In the genomic region with DNA sequence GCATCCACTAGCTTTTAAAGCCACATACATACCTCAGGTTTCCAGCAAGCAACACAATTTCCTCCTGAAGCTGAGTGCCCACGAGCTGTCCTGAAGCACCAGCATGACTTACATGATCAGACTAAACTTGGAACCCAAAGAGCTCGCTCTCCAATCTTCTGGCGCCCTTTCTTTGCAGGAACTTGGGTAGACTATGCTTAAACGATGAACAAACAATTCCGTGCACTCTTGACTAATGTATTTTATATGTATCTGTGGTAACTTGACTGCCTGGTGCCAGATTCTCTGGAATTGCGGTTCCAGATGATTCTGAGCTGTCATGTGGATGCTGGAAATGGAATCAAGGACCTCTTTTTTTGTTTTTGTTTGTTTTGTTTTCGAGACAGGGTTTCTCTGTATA, we compare ENCODE assay signal across 9 mouse cellular contexts. TPM values are rescaled to one million over a fixed set of nuclear protein-coding genes. Genes with fewer than 3 reads are reported as not detected.
A peak's percentile ranks its signal among the peaks of the same experiment; 100 is the strongest.
DNase-seq lines count a peak whose midpoint lies in the region; ATAC-seq and TF ChIP-seq lines count a peak whose summit lies in the region.
"Had no signal": no experiment of that assay in that cellular context is flagged by ENCODE, and none has a peak within 500 bp of the region (broad histone marks: within the 10 kb centered on the region; RNA-seq: fewer than 3 reads in every experiment).

No protein-coding gene starts in this region.

- peak overlapping the region; percentile 46 for H3K4me3 ChIP-seq in kidney, postnatal 0 days (replicated peaks; ENCODE audit: low read depth, low read length)
- peak overlapping the region; percentile 79 for H3K4me3 ChIP-seq in embryonic facial prominence, embryonic 10.5 days
- H3K4me3 ChIP-seq in intestine, embryonic 14.5 days (ENCODE audit: low read depth, low read length): peak overlapping the region; percentile 72
- peak overlapping the region; percentile 62 for H3K4me3 ChIP-seq in neural tube, embryonic 12.5 days

- WGBS in kidney, postnatal 0 days: 25% methylated on average over 7 of the region's 7 CpGs
- WGBS in embryonic facial prominence, embryonic 10.5 days: 37% methylated on average over 7 of the region's 7 CpGs
- 31% methylated on average over 7 of the region's 7 CpGs for WGBS in intestine, embryonic 14.5 days
- 35% methylated on average over 7 of the region's 7 CpGs for WGBS in neural tube, embryonic 12.5 days

- DNase-seq in kidney, postnatal 0 days (ENCODE audit: low spot score): no peak
- DNase-seq in kidney, adult 8-10 months: no peak
- no peak for DNase-seq in embryonic facial prominence, embryonic 10.5 days (ENCODE audit: low spot score)
- DNase-seq in intestine, embryonic 14.5 days (ENCODE audit: low spot score): no peak
- no peak for DNase-seq in right cerebral cortex, postnatal 10 days (ENCODE audit: low spot score in 2 of 2)
- DNase-seq in cerebellum, adult 8-10 months: no peak
- no peak for DNase-seq in thymus, postnatal 14 days
- DNase-seq: adrenal gland, postnatal 14 days had no signal

- H3K27ac ChIP-seq in kidney, postnatal 0 days: peak overlapping the region; percentile 86; the same call in 1 of the 2 replicates
- H3K27ac ChIP-seq in embryonic facial prominence, embryonic 10.5 days (replicated peaks): peak overlapping the region; percentile 89
- H3K27ac ChIP-seq in intestine, embryonic 14.5 days (ENCODE audit: low read depth): peak overlapping the region; percentile 84
- no peak overlapping the region for H3K27ac ChIP-seq in neural tube, embryonic 12.5 days

- peak overlapping the region; percentile 93 for H3K4me2 ChIP-seq in kidney, postnatal 0 days (ENCODE audit: low read length)
- peak overlapping the region; percentile 94 for H3K4me2 ChIP-seq in intestine, embryonic 14.5 days (ENCODE audit: low read length)
- peak overlapping the region; percentile 88 for H3K4me2 ChIP-seq in neural tube, embryonic 12.5 days (replicated peaks)

- peak overlapping the region; percentile 75; the same call in 1 of the 2 replicates for H3K9ac ChIP-seq in kidney, postnatal 0 days (ENCODE audit: low read depth, low read length)
- H3K9ac ChIP-seq in intestine, embryonic 14.5 days (ENCODE audit: low read length): peak overlapping the region; percentile 72
- H3K9ac ChIP-seq in neural tube, embryonic 12.5 days: peak overlapping the region; percentile 74

- no peaks in the 10 kb centered on the region for H3K27me3 ChIP-seq in kidney, postnatal 0 days (ENCODE audit: insufficient read depth, low read length)
- H3K27me3 ChIP-seq in embryonic facial prominence, embryonic 10.5 days (replicated peaks; ENCODE audit: low read depth, poor library complexity, severe bottlenecking): no peaks in the 10 kb centered on the region
- H3K27me3 ChIP-seq in intestine, embryonic 14.5 days (replicated peaks; ENCODE audit: control insufficient read depth, insufficient read depth, low read length): no peaks in the 10 kb centered on the region
- H3K27me3 ChIP-seq in neural tube, embryonic 12.5 days (replicated peaks): no peaks in the 10 kb centered on the region

- no peaks in the 10 kb centered on the region for H3K9me3 ChIP-seq in kidney, postnatal 0 days (replicated peaks; ENCODE audit: low read length)
- no peaks in the 10 kb centered on the region for H3K9me3 ChIP-seq in embryonic facial prominence, embryonic 10.5 days
- no peaks in the 10 kb centered on the region for H3K9me3 ChIP-seq in intestine, embryonic 14.5 days (ENCODE audit: control insufficient read depth, low read length)
- no peaks in the 10 kb centered on the region for H3K9me3 ChIP-seq in neural tube, embryonic 12.5 days

- TF ChIP-seq CTCF in kidney, postnatal 0 days (IDR thresholded peaks at IDR 0.05; ENCODE audit: low read depth): no peak

- H3K4me1 ChIP-seq in kidney, postnatal 0 days (replicated peaks; ENCODE audit: insufficient read depth, low read length): peaks cover 10% of the 10 kb centered on the region; the same call in 1 of the 2 replicates
- H3K4me1 ChIP-seq in embryonic facial prominence, embryonic 10.5 days: peaks cover 26% of the 10 kb centered on the region
- peaks cover 12% of the 10 kb centered on the region for H3K4me1 ChIP-seq in intestine, embryonic 14.5 days (replicated peaks; ENCODE audit: control insufficient read depth, insufficient read depth, low read length)
- peaks cover 16% of the 10 kb centered on the region for H3K4me1 ChIP-seq in neural tube, embryonic 12.5 days

- no peak for ATAC-seq in kidney, postnatal 0 days (replicated peaks; ENCODE audit: low FRiP score, low read depth)
- ATAC-seq in intestine, embryonic 14.5 days (replicated peaks; ENCODE audit: low FRiP score, low TSS enrichment, low read depth): no peak
- ATAC-seq in neural tube, embryonic 12.5 days (ENCODE audit: low FRiP score, low read depth): no peak

- peaks cover 30% of the 10 kb centered on the region for H3K36me3 ChIP-seq in kidney, postnatal 0 days (ENCODE audit: insufficient read depth, low read length)
- peaks cover 61% of the 10 kb centered on the region for H3K36me3 ChIP-seq in embryonic facial prominence, embryonic 10.5 days (replicated peaks)
- H3K36me3 ChIP-seq in intestine, embryonic 14.5 days (ENCODE audit: control insufficient read depth, insufficient read depth, low read length): peaks cover 36% of the 10 kb centered on the region
- H3K36me3 ChIP-seq in neural tube, embryonic 12.5 days: peaks cover 43% of the 10 kb centered on the region

RNA-seq across cellular contexts. Expression of a gene that starts 1.0 kb away (rescaled TPM):
- polyA plus RNA-seq in kidney, postnatal 0 days (2015; fragmentation: Nextera tagmentation; extraction: Ambion mirVana): 18.5 and 20.1 TPM in 2 replicates
- polyA plus RNA-seq in embryonic facial prominence, embryonic 10.5 days (2016; fragmentation: Nextera tagmentation; extraction: Ambion mirVana): 22.4 and 22.5 TPM in 2 replicates
- 26.9 and 27.6 TPM in 2 replicates for polyA plus RNA-seq in intestine, embryonic 14.5 days (2014; fragmentation: Nextera tagmentation; extraction: Ambion mirVana)
- polyA plus RNA-seq in neural tube, embryonic 12.5 days (2016; fragmentation: Nextera tagmentation; extraction: Ambion mirVana): 23.2 and 23.5 TPM in 2 replicates

RNA-seq across cellular contexts. Expression of a gene that starts 24.5 kb away (rescaled TPM):
- polyA plus RNA-seq in kidney, postnatal 0 days (2015; fragmentation: Nextera tagmentation; extraction: Ambion mirVana): 57.9 and 66.7 TPM in 2 replicates
- 74.7 and 84.0 TPM in 2 replicates for polyA plus RNA-seq in embryonic facial prominence, embryonic 10.5 days (2016; fragmentation: Nextera tagmentation; extraction: Ambion mirVana)
- polyA plus RNA-seq in intestine, embryonic 14.5 days (2014; fragmentation: Nextera tagmentation; extraction: Ambion mirVana): 61.8 and 65.8 TPM in 2 replicates
- polyA plus RNA-seq in neural tube, embryonic 12.5 days (2016; fragmentation: Nextera tagmentation; extraction: Ambion mirVana): 74.0 and 74.8 TPM in 2 replicates

RNA-seq across cellular contexts. Expression of a gene that starts 51.8 kb away (rescaled TPM):
- 17.2 and 18.7 TPM in 2 replicates for polyA plus RNA-seq in kidney, postnatal 0 days (2015; fragmentation: Nextera tagmentation; extraction: Ambion mirVana)
- polyA plus RNA-seq in embryonic facial prominence, embryonic 10.5 days (2016; fragmentation: Nextera tagmentation; extraction: Ambion mirVana): 20.2 and 22.5 TPM in 2 replicates
- polyA plus RNA-seq in intestine, embryonic 14.5 days (2014; fragmentation: Nextera tagmentation; extraction: Ambion mirVana): 20.1 and 20.2 TPM in 2 replicates
- 29.2 and 32.4 TPM in 2 replicates for polyA plus RNA-seq in neural tube, embryonic 12.5 days (2016; fragmentation: Nextera tagmentation; extraction: Ambion mirVana)

RNA-seq across cellular contexts. Expression of a gene that starts 52.4 kb away (rescaled TPM):
- 436 and 445 TPM in 2 replicates for polyA plus RNA-seq in kidney, postnatal 0 days (2015; fragmentation: Nextera tagmentation; extraction: Ambion mirVana)
- 522 and 535 TPM in 2 replicates for polyA plus RNA-seq in embryonic facial prominence, embryonic 10.5 days (2016; fragmentation: Nextera tagmentation; extraction: Ambion mirVana)
- polyA plus RNA-seq in intestine, embryonic 14.5 days (2014; fragmentation: Nextera tagmentation; extraction: Ambion mirVana): 162 and 198 TPM in 2 replicates
- polyA plus RNA-seq in neural tube, embryonic 12.5 days (2016; fragmentation: Nextera tagmentation; extraction: Ambion mirVana): 351 and 444 TPM in 2 replicates
